Mouse (Mus musculus): ENCODE measurements around the gene Phf3.

Phf3 gene

GRCm38 (mm10) chr1:30756794-30757193 is 116.9 kb downstream of the Phf3 start:
- no peak for DNase-seq (ENCODE audit: low spot score)

DNA sequence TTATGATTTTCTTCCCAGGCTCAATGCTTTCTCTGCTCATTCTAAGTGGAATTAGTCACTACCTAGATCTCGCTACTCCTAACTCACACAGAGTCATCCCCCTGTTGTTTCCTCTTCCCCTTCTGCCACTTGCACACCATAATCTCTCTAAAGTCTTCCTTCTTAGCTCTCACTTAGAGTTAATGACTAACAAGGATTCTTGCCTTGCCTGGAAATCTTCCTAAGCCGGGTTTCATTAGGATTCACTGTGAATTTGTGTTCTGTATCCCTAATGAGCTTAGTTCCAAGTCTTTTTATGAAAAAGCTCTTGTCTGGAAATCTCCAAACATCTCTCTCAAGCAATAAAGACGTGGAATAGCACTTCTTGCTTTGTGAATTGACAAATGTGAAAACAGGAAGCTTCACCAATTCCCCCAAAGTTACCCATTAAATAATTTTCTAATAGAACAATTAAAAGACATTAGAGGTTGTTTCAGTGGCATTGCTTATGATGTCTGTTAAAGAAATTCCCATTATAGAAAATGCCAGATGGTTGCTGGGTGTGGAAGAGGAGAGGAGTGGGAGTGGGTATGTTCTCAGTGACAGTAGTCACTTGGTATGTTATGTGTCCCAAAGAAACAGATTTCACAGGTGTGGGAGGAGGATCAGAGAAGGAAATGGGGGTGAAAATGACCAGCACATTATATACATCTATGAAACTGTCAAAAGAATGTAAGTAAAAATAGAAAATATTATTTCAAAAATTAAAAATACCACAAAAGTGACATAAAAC is 118.1 kb downstream of the Phf3 start:
- DNase-seq (ENCODE audit: low spot score): no peak
